Mouse (Mus musculus): ENCODE data around the gene Cnbp. TPM values are rescaled to one million over a fixed set of nuclear protein-coding genes. Genes with fewer than 3 reads are reported as not detected.

Cnbp gene
- polyA plus RNA-seq, 1 experiment from 2014 or later = 1,357 TPM

GRCm38 (mm10) chr6:87879010-87879409, 28.1 kb upstream of the Cnbp start:
- DNase-seq (ENCODE audit: low spot score) = no peak
- H3K9ac ChIP-seq (ENCODE audit: low read length) = no peak overlapping the region
- no peak for ATAC-seq (ENCODE audit: insufficient number of reproducible peaks, low FRiP score, low TSS enrichment, low read depth)
- H3K27me3 ChIP-seq (ENCODE audit: control insufficient read depth, insufficient read depth, low read length) = no peaks in the 10 kb centered on the region
- no peak overlapping the region for H3K4me2 ChIP-seq (ENCODE audit: low read depth, severe bottlenecking)
- H3K27ac ChIP-seq (replicated peaks; ENCODE audit: low read depth, low read length) = no peak overlapping the region
- H3K4me1 ChIP-seq (ENCODE audit: control insufficient read depth, insufficient read depth, low read length) = no peaks in the 10 kb centered on the region
- H3K9me3 ChIP-seq (ENCODE audit: control insufficient read depth, low read length) = no peaks in the 10 kb centered on the region
- H3K4me3 ChIP-seq (ENCODE audit: low read depth, low read length) = no peak overlapping the region
- no peaks in the 10 kb centered on the region for H3K36me3 ChIP-seq (ENCODE audit: control insufficient read depth, insufficient read depth, low read length)
- 34% methylated on average over 4 of the region's 4 CpGs for WGBS

GRCm38 (mm10) chr6:87876068-87876643, 25.2 kb upstream of the Cnbp start:
- Histone ChIP-seq H3K9ac (ENCODE audit: low read length) (no peak overlapping the region), H3K4me2 (ENCODE audit: low read depth, severe bottlenecking) (no peak overlapping the region), H3K27ac (replicated peaks; ENCODE audit: low read depth, low read length) (no peak overlapping the region), H3K9me3 (ENCODE audit: control insufficient read depth, low read length) (no peaks in the 10 kb centered on the region), H3K36me3 (ENCODE audit: control insufficient read depth, insufficient read depth, low read length) (no peaks in the 10 kb centered on the region), H3K27me3 (ENCODE audit: control insufficient read depth, insufficient read depth, low read length) (no peaks in the 10 kb centered on the region), H3K4me1 (ENCODE audit: control insufficient read depth, insufficient read depth, low read length) (no peaks in the 10 kb centered on the region), H3K4me3 (ENCODE audit: low read depth, low read length) (no peak overlapping the region)
- peak; percentile 27 for DNase-seq (ENCODE audit: low spot score)
- no peak for ATAC-seq (ENCODE audit: insufficient number of reproducible peaks, low FRiP score, low TSS enrichment, low read depth)
- whole genome bisulfite sequencing = 66% methylated on average over 13 of the region's 13 CpGs

DNA sequence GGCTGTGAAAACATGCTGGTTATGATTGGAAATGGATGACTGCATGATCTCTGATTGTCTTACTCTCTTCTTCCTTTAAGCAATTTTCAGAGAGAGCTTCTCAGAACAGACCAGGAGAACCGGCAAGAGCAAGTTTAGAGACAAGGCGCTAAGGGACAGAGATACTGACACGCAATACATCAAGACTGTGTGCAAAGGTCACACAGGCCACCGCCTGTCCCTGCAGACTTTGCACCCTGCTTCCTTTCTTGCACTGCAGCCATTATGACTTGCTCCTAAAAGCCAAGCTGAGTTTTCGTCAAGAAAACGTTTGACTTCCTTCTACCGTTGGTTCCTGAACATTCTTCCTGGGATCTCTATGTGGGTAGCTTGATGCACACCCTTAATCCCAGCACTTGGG, 24.7 kb upstream of the Cnbp start:
- no peaks in the 10 kb centered on the region for H3K4me1 ChIP-seq (ENCODE audit: control insufficient read depth, insufficient read depth, low read length)
- no peaks in the 10 kb centered on the region for H3K9me3 ChIP-seq (ENCODE audit: control insufficient read depth, low read length)
- H3K4me2 ChIP-seq (ENCODE audit: low read depth, severe bottlenecking) = no peak overlapping the region
- ATAC-seq (ENCODE audit: insufficient number of reproducible peaks, low FRiP score, low TSS enrichment, low read depth) (no peak), DNase-seq (ENCODE audit: low spot score) (no peak)
- no peaks in the 10 kb centered on the region for H3K27me3 ChIP-seq (ENCODE audit: control insufficient read depth, insufficient read depth, low read length)
- no peak overlapping the region for H3K4me3 ChIP-seq (ENCODE audit: low read depth, low read length)
- H3K9ac ChIP-seq (ENCODE audit: low read length) = no peak overlapping the region
- no peak overlapping the region for H3K27ac ChIP-seq (replicated peaks; ENCODE audit: low read depth, low read length)
- no peaks in the 10 kb centered on the region for H3K36me3 ChIP-seq (ENCODE audit: control insufficient read depth, insufficient read depth, low read length)
- WGBS = 91% methylated on average over 7 of the region's 7 CpGs

DNA sequence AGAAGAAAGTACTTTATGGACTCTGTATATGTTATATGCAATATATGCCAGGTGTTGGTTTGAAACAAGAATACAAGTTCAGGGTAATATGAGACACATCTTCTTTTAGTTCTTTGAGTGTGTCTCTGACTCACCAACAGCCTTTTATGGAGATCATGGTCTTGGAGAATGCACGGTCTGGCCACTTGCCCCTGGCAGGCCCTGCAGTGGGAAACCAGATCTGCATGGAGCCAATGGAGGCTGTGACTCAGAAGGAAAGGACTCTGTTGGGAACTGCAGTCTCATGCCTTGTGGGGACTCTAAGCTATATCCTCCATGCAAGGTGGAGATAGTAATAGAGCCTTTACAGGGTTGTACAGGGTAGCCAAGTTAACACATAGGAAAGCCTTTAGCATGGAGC, 24.2 kb upstream of the Cnbp start:
- Histone ChIP-seq H3K4me2 (ENCODE audit: low read depth, severe bottlenecking) (no peak overlapping the region), H3K27me3 (ENCODE audit: control insufficient read depth, insufficient read depth, low read length) (no peaks in the 10 kb centered on the region), H3K27ac (replicated peaks; ENCODE audit: low read depth, low read length) (no peak overlapping the region), H3K36me3 (ENCODE audit: control insufficient read depth, insufficient read depth, low read length) (no peaks in the 10 kb centered on the region), H3K9me3 (ENCODE audit: control insufficient read depth, low read length) (no peaks in the 10 kb centered on the region), H3K9ac (ENCODE audit: low read length) (no peak overlapping the region), H3K4me3 (ENCODE audit: low read depth, low read length) (no peak overlapping the region), H3K4me1 (ENCODE audit: control insufficient read depth, insufficient read depth, low read length) (no peaks in the 10 kb centered on the region)
- no peak for ATAC-seq (ENCODE audit: insufficient number of reproducible peaks, low FRiP score, low TSS enrichment, low read depth)
- DNase-seq (ENCODE audit: low spot score) = no peak
- 77% methylated on average over 1 of the region's 1 CpGs for WGBS

GRCm38 (mm10) chr6:87873963-87874362, 23.1 kb upstream of the Cnbp start:
- Histone ChIP-seq H3K4me2 (ENCODE audit: low read depth, severe bottlenecking) (no peak overlapping the region), H3K27me3 (ENCODE audit: control insufficient read depth, insufficient read depth, low read length) (no peaks in the 10 kb centered on the region), H3K9me3 (ENCODE audit: control insufficient read depth, low read length) (no peaks in the 10 kb centered on the region), H3K4me1 (ENCODE audit: control insufficient read depth, insufficient read depth, low read length) (no peaks in the 10 kb centered on the region), H3K36me3 (ENCODE audit: control insufficient read depth, insufficient read depth, low read length) (no peaks in the 10 kb centered on the region), H3K27ac (replicated peaks; ENCODE audit: low read depth, low read length) (no peak overlapping the region), H3K4me3 (ENCODE audit: low read depth, low read length) (no peak overlapping the region), H3K9ac (ENCODE audit: low read length) (no peak overlapping the region)
- ATAC-seq (ENCODE audit: insufficient number of reproducible peaks, low FRiP score, low TSS enrichment, low read depth) (no peak), DNase-seq (ENCODE audit: low spot score) (no peak)
- 84% methylated on average over 2 of the region's 2 CpGs for WGBS

GRCm38 (mm10) chr6:87873104-87873503, 22.2 kb upstream of the Cnbp start:
- Histone ChIP-seq H3K9me3 (ENCODE audit: control insufficient read depth, low read length) (no peaks in the 10 kb centered on the region), H3K4me1 (ENCODE audit: control insufficient read depth, insufficient read depth, low read length) (no peaks in the 10 kb centered on the region), H3K27ac (replicated peaks; ENCODE audit: low read depth, low read length) (no peak overlapping the region), H3K9ac (ENCODE audit: low read length) (no peak overlapping the region), H3K27me3 (ENCODE audit: control insufficient read depth, insufficient read depth, low read length) (no peaks in the 10 kb centered on the region), H3K36me3 (ENCODE audit: control insufficient read depth, insufficient read depth, low read length) (no peaks in the 10 kb centered on the region), H3K4me2 (ENCODE audit: low read depth, severe bottlenecking) (no peak overlapping the region), H3K4me3 (ENCODE audit: low read depth, low read length) (no peak overlapping the region)
- ATAC-seq (ENCODE audit: insufficient number of reproducible peaks, low FRiP score, low TSS enrichment, low read depth) (no peak), DNase-seq (ENCODE audit: low spot score) (no peak)
- 61% methylated on average over 1 of the region's 1 CpGs for WGBS

DNA sequence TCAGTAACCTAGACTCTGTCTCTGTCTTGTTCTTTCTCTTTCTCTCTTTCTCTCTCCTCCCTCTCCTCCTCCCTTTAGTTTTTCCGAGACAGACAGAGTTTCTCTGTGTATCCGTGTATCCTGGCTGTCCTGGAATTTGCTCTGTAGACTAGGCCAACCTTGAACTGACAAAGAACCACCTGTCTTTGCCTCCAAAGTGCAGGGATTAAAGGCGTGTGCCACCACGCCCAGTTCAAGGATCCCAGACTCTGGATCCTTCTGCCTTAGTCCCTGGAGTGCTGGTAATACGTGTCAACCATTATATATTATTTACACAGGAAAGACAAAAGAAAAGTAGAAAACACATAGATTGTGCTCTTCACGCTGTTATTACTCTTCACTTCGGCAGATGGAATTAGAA, 20.3 kb upstream of the Cnbp start:
- H3K27me3 ChIP-seq (ENCODE audit: control insufficient read depth, insufficient read depth, low read length) = no peaks in the 10 kb centered on the region
- ATAC-seq (ENCODE audit: insufficient number of reproducible peaks, low FRiP score, low TSS enrichment, low read depth) (no peak), DNase-seq (ENCODE audit: low spot score) (no peak)
- no peak overlapping the region for H3K4me3 ChIP-seq (ENCODE audit: low read depth, low read length)
- H3K9ac ChIP-seq (ENCODE audit: low read length) = no peak overlapping the region
- H3K4me2 ChIP-seq (ENCODE audit: low read depth, severe bottlenecking) = no peak overlapping the region
- no peaks in the 10 kb centered on the region for H3K9me3 ChIP-seq (ENCODE audit: control insufficient read depth, low read length)
- 83% methylated on average over 7 of the region's 7 CpGs for WGBS
- no peaks in the 10 kb centered on the region for H3K4me1 ChIP-seq (ENCODE audit: control insufficient read depth, insufficient read depth, low read length)
- no peak overlapping the region for H3K27ac ChIP-seq (replicated peaks; ENCODE audit: low read depth, low read length)
- H3K36me3 ChIP-seq (ENCODE audit: control insufficient read depth, insufficient read depth, low read length) = no peaks in the 10 kb centered on the region

DNA sequence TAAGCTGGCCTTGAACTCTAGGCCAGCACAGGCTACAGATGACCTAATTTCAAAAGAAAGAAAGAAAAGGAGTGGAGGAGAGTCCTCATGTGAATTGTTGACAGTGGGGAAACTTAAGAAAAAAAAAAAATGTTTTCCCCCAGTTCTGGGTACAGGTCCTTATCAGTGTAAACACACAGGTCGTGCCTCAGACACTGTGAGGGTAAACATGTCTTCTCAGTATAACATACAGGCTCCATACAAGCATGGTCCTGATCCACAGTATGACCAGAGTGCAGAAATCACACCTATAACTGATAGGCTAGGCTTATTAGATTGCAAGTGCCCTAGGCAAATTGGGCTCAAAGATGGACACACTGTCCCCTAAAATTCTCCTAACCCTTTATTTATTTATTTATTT, 19.5 kb upstream of the Cnbp start:
- WGBS = 84% methylated on average over 1 of the region's 1 CpGs

GRCm38 (mm10) chr6:87868871-87869506, 18.1 kb upstream of the Cnbp start:
- Histone ChIP-seq H3K4me2 (ENCODE audit: low read depth, severe bottlenecking) (no peak overlapping the region), H3K4me1 (ENCODE audit: control insufficient read depth, insufficient read depth, low read length) (no peaks in the 10 kb centered on the region), H3K9ac (ENCODE audit: low read length) (no peak overlapping the region), H3K9me3 (ENCODE audit: control insufficient read depth, low read length) (no peaks in the 10 kb centered on the region), H3K36me3 (ENCODE audit: control insufficient read depth, insufficient read depth, low read length) (no peaks in the 10 kb centered on the region), H3K27me3 (ENCODE audit: control insufficient read depth, insufficient read depth, low read length) (no peaks in the 10 kb centered on the region), H3K4me3 (ENCODE audit: low read depth, low read length) (no peak overlapping the region), H3K27ac (replicated peaks; ENCODE audit: low read depth, low read length) (no peak overlapping the region)
- ATAC-seq (ENCODE audit: insufficient number of reproducible peaks, low FRiP score, low TSS enrichment, low read depth) = no peak
- WGBS = 78% methylated on average over 9 of the region's 9 CpGs
- no peak for DNase-seq (ENCODE audit: low spot score)

More for the DNA sequence above, 19.5 kb upstream of the Cnbp start:
- no peak overlapping the region for H3K27ac ChIP-seq (replicated peaks; ENCODE audit: low read depth, low read length)
- H3K4me1 ChIP-seq (ENCODE audit: control insufficient read depth, insufficient read depth, low read length) = no peaks in the 10 kb centered on the region
- ATAC-seq (ENCODE audit: insufficient number of reproducible peaks, low FRiP score, low TSS enrichment, low read depth) (no peak), DNase-seq (ENCODE audit: low spot score) (no peak)
- H3K27me3 ChIP-seq (ENCODE audit: control insufficient read depth, insufficient read depth, low read length) = no peaks in the 10 kb centered on the region
- H3K9ac ChIP-seq (ENCODE audit: low read length) = no peak overlapping the region
- H3K9me3 ChIP-seq (ENCODE audit: control insufficient read depth, low read length) = no peaks in the 10 kb centered on the region
- no peak overlapping the region for H3K4me2 ChIP-seq (ENCODE audit: low read depth, severe bottlenecking)
- H3K36me3 ChIP-seq (ENCODE audit: control insufficient read depth, insufficient read depth, low read length) = no peaks in the 10 kb centered on the region
- no peak overlapping the region for H3K4me3 ChIP-seq (ENCODE audit: low read depth, low read length)
